Mouse (Mus musculus): Measurements from ENCODE around the gene Phlda2.

DNA sequence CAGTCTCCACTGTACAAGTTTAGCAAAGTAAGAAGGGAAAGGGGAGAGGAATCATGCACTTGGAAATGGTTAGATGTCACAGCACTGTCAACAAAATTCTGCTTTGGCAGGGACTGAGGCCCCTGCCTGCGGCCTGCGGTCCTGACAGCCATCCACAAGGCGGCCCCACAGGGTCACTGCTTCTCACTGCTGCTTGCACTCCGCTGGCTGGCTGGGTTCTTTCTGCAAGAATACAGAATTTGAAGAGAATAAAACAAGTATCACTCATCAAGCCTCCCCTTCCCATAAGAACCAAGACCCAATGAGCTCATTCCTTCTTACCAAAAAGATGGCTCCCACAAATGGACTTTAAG, 11.4 kb upstream of the Phlda2 start:
- TF ChIP-seq CTCF (IDR thresholded peaks at IDR 0.05; ENCODE audit: low read depth) (no peak), EP300 (IDR thresholded peaks at IDR 0.05; ENCODE audit: low read depth) (no peak)
